Mouse (Mus musculus) stomach, embryonic 14.5 days (tissue): Measurements from ENCODE around the gene Fbxl18. TPM values are rescaled to one million over a fixed set of nuclear protein-coding genes. Genes with fewer than 3 reads are reported as not detected.

ENCODE experiments used
- ATAC-seq: fragments of 200-750 bp; cut with Nextera tagmentation; 2 replicates; pipeline ENCODE4 v1.8.0; 2017; ENCODE audit warnings: low read depth, moderate TSS enrichment; ENCODE audit not compliant: insufficient number of reproducible peaks, insufficient read depth, low FRiP score
- H3K27ac ChIP-seq: fragments of 300-500 bp; sonication (generic); 2 replicates; pipeline ENCODE4 v1.5.1; 2014; ENCODE audit warnings: mild to moderate bottlenecking, low read length, moderate library complexity, mixed read lengths
- H3K27me3 ChIP-seq: fragments of 300-500 bp; sonication (generic); 2 replicates; pipeline ENCODE4 v1.6.1; 2014; ENCODE audit warnings: low read length, control low read depth, mixed read lengths; ENCODE audit not compliant: control insufficient read depth, insufficient read depth
- H3K36me3 ChIP-seq: fragments of 300-500 bp; sonication (generic); 2 replicates; pipeline ENCODE4 v1.6.1; 2014; ENCODE audit warnings: mild to moderate bottlenecking, control low read depth, low read length, moderate library complexity, mixed read lengths; ENCODE audit not compliant: control insufficient read depth, insufficient read depth
- H3K4me1 ChIP-seq: fragments of 300-500 bp; sonication (generic); 2 replicates; pipeline ENCODE4 v1.6.1; 2014; ENCODE audit warnings: low read length, control low read depth, mixed read lengths; ENCODE audit not compliant: control insufficient read depth, insufficient read depth
- H3K4me2 ChIP-seq: fragments of 300-500 bp; sonication (generic); replicated peaks from 2 replicates; pipeline ENCODE4 v1.6.1; 2014; ENCODE audit warnings: low read depth, low read length, control low read depth
- H3K4me3 ChIP-seq: fragments of 300-500 bp; sonication (generic); 2 replicates; pipeline ENCODE4 v1.5.1; 2014; ENCODE audit warnings: low read depth, low read length, control low read depth
- H3K9ac ChIP-seq: fragments of 300-500 bp; sonication (generic); replicated peaks from 2 replicates; pipeline ENCODE4 v1.6.1; 2014; ENCODE audit warnings: low read depth, mild to moderate bottlenecking, control low read depth, low read length, moderate library complexity, mixed read lengths
- H3K9me3 ChIP-seq: fragments of 300-500 bp; sonication (generic); 2 replicates; pipeline ENCODE4 v1.6.1; 2016; ENCODE audit warnings: low read depth, low read length, control low read depth; ENCODE audit not compliant: control insufficient read depth
- WGBS: fragments of 180-500 bp; shearing (Covaris S2); extraction: QIAGEN DNeasy Blood & Tissue Kit; methylation state at CpG from one replicate; pipeline ENCODE4 v1.1.7; 2014; 5-methylcytosine and 5-hydroxymethylcytosine counted together
- polyA plus RNA-seq: library from polyadenylated mRNA; unstranded; fragments of >200 nt; fragmentation: Nextera tagmentation; extraction: Ambion mirVana; gene quantifications from 2 replicates; pipeline ENCODE4 v1.2.1, GENCODE M21; 2014

The Fbxl18 gene
- polyA plus RNA-seq, 1 experiment from 2014 or later = 9.1 TPM

GRCm38 (mm10) chr5:142922251-142922650 lies 27.0 kb upstream of the Fbxl18 start:
- no peaks in the 10 kb centered on the region for H3K27me3 ChIP-seq
- WGBS = 88% methylated on average over 5 of the region's 5 CpGs
- H3K36me3 ChIP-seq = no peaks in the 10 kb centered on the region
- H3K9ac ChIP-seq = no peak overlapping the region
- no peak for ATAC-seq
- H3K4me3 ChIP-seq = no peak overlapping the region
- no peak overlapping the region for H3K27ac ChIP-seq
- H3K4me2 ChIP-seq = no peak overlapping the region
- no peaks in the 10 kb centered on the region for H3K9me3 ChIP-seq
- H3K4me1 ChIP-seq = peaks cover 20% of the 10 kb centered on the region

- WGBS = 61% methylated on average over 6 of the region's 6 CpGs
- Histone ChIP-seq H3K36me3 (no peaks in the 10 kb centered on the region), H3K27me3 (no peaks in the 10 kb centered on the region), H3K9ac (no peak overlapping the region), H3K4me3 (no peak overlapping the region), H3K4me2 (no peak overlapping the region), H3K4me1 (peaks cover 14% of the 10 kb centered on the region; the same call in 1 of the 2 replicates), H3K9me3 (no peaks in the 10 kb centered on the region), H3K27ac (peak overlapping the region; percentile 46)
- no peak for ATAC-seq
Measured at GRCm38 (mm10) chr5:142921074-142921459, 25.8 kb upstream of the Fbxl18 start.

GRCm38 (mm10) chr5:142920311-142921073 lies 25.3 kb upstream of the Fbxl18 start:
- H3K27ac ChIP-seq = peak overlapping the region; percentile 46
- no peak overlapping the region for H3K9ac ChIP-seq
- H3K27me3 ChIP-seq = no peaks in the 10 kb centered on the region
- no peak overlapping the region for H3K4me2 ChIP-seq
- H3K4me3 ChIP-seq = no peak overlapping the region
- peak; percentile 94 for ATAC-seq
- H3K4me1 ChIP-seq = peaks cover 8% of the 10 kb centered on the region; the same call in 1 of the 2 replicates
- 48% methylated on average over 8 of the region's 8 CpGs for WGBS
- no peaks in the 10 kb centered on the region for H3K36me3 ChIP-seq
- H3K9me3 ChIP-seq = no peaks in the 10 kb centered on the region

- no peak overlapping the region for H3K9ac ChIP-seq
- no peak overlapping the region for H3K27ac ChIP-seq
Measured at GRCm38 (mm10) chr5:142917402-142917801, 22.2 kb upstream of the Fbxl18 start.

GRCm38 (mm10) chr5:142916593-142916992 lies 21.4 kb upstream of the Fbxl18 start:
- H3K36me3 ChIP-seq = no peaks in the 10 kb centered on the region
- no peak overlapping the region for H3K4me2 ChIP-seq
- no peak overlapping the region for H3K4me3 ChIP-seq
- 80% methylated on average over 7 of the region's 7 CpGs for WGBS
- no peak overlapping the region for H3K9ac ChIP-seq
- H3K9me3 ChIP-seq = no peaks in the 10 kb centered on the region
- ATAC-seq = no peak
- peaks cover 8% of the 10 kb centered on the region; the same call in 1 of the 2 replicates for H3K4me1 ChIP-seq
- no peak overlapping the region for H3K27ac ChIP-seq
- H3K27me3 ChIP-seq = no peaks in the 10 kb centered on the region

More at GRCm38 (mm10) chr5:142917402-142917801, 22.2 kb upstream of the Fbxl18 start:
- no peak overlapping the region for H3K4me3 ChIP-seq
- no peak overlapping the region for H3K4me2 ChIP-seq
- H3K9me3 ChIP-seq = no peaks in the 10 kb centered on the region
- no peak for ATAC-seq
- no peaks in the 10 kb centered on the region for H3K36me3 ChIP-seq
- no peaks in the 10 kb centered on the region for H3K27me3 ChIP-seq
- 88% methylated on average over 8 of the region's 8 CpGs for WGBS
- peaks cover 8% of the 10 kb centered on the region; the same call in 1 of the 2 replicates for H3K4me1 ChIP-seq

- no peaks in the 10 kb centered on the region for H3K9me3 ChIP-seq
- no peak for ATAC-seq
- H3K27ac ChIP-seq = no peak overlapping the region
Measured at GRCm38 (mm10) chr5:142915231-142915630, 20.0 kb upstream of the Fbxl18 start.

GRCm38 (mm10) chr5:142912739-142913138 lies 17.5 kb upstream of the Fbxl18 start:
- Histone ChIP-seq H3K27me3 (no peaks in the 10 kb centered on the region), H3K27ac (no peak overlapping the region), H3K4me3 (no peak overlapping the region), H3K9ac (no peak overlapping the region), H3K36me3 (no peaks in the 10 kb centered on the region), H3K4me2 (no peak overlapping the region), H3K4me1 (peaks cover 25% of the 10 kb centered on the region), H3K9me3 (no peaks in the 10 kb centered on the region)
- WGBS = 70% methylated on average over 4 of the region's 4 CpGs
- no peak for ATAC-seq

More at GRCm38 (mm10) chr5:142915231-142915630, 20.0 kb upstream of the Fbxl18 start:
- Histone ChIP-seq H3K36me3 (no peaks in the 10 kb centered on the region), H3K4me2 (no peak overlapping the region), H3K4me3 (no peak overlapping the region), H3K27me3 (no peaks in the 10 kb centered on the region), H3K9ac (no peak overlapping the region), H3K4me1 (0 out of 2 replicates have a peak, but pooled peaks cover under 1% of the 10 kb centered on the region)
- WGBS = 66% methylated on average over 11 of the region's 11 CpGs

- Histone ChIP-seq H3K4me3 (no peak overlapping the region), H3K27me3 (no peaks in the 10 kb centered on the region), H3K4me2 (no peak overlapping the region), H3K36me3 (no peaks in the 10 kb centered on the region), H3K9me3 (no peaks in the 10 kb centered on the region), H3K27ac (no peak overlapping the region), H3K4me1 (peaks cover 29% of the 10 kb centered on the region), H3K9ac (no peak overlapping the region)
- 92% methylated on average over 3 of the region's 3 CpGs for WGBS
- ATAC-seq = no peak
Measured at GRCm38 (mm10) chr5:142912320-142912719, 17.1 kb upstream of the Fbxl18 start.
